Mouse (Mus musculus): ENCODE results near the gene Kctd2. TPM values are rescaled to one million over a fixed set of nuclear protein-coding genes. Genes with fewer than 3 reads are reported as not detected.
"Not testable (repeated sequence)": the region's sequence is repeated elsewhere in the genome, so short reads cannot be mapped to it uniquely, and the experiment has no call there.

Kctd2 gene
- total RNA-seq, 2 experiments from 2014 or later, result 27.0 to 28.0 TPM

GRCm38 (mm10) chr11:115433342-115433741 is 13.4 kb downstream of the Kctd2 start:
- intact Hi-C loops (cut with DNase I), result no loop called here
- DNase-seq (ENCODE audit: low spot score), result no peak

GRCm38 (mm10) chr11:115435596-115436337 is 15.8 kb downstream of the Kctd2 start:
- no peak for DNase-seq (ENCODE audit: low spot score)
- intact Hi-C loops (cut with DNase I), result no loop called here

- DNase-seq (ENCODE audit: low spot score), result no peak
- intact Hi-C loops (cut with DNase I), result no loop called here
Observed at GRCm38 (mm10) chr11:115437571-115438122, 17.7 kb downstream of the Kctd2 start.

GRCm38 (mm10) chr11:115439326-115439725 is 19.4 kb downstream of the Kctd2 start:
- no peak for DNase-seq (ENCODE audit: low spot score)
- intact Hi-C loops (cut with DNase I), result no loop called here

GRCm38 (mm10) chr11:115439906-115440595 is 20.1 kb downstream of the Kctd2 start, which contains the start of gene Trim80:
Trim80 (plus strand) TSS chr11:115440545.
- DNase-seq (ENCODE audit: low spot score), result no peak
- intact Hi-C loops (cut with DNase I), result no loop called here

GRCm38 (mm10) chr11:115441417-115441816 is 21.5 kb downstream of the Kctd2 start:
- DNase-seq (ENCODE audit: low spot score), result no peak
- intact Hi-C loops (cut with DNase I), result no loop called here

GRCm38 (mm10) chr11:115446906-115447305 is 27.0 kb downstream of the Kctd2 start:
- DNase-seq (ENCODE audit: low spot score), result no peak
- intact Hi-C loops (cut with DNase I), result no loop called here

GRCm38 (mm10) chr11:115447321-115447885 is 27.5 kb downstream of the Kctd2 start:
- intact Hi-C loops (cut with DNase I), result no loop called here
- DNase-seq (ENCODE audit: low spot score), result no peak

- intact Hi-C loops (cut with DNase I), result no loop called here
- no peak for DNase-seq (ENCODE audit: low spot score)
Observed at GRCm38 (mm10) chr11:115448075-115448474, 28.1 kb downstream of the Kctd2 start.

GRCm38 (mm10) chr11:115448998-115449397 is 29.1 kb downstream of the Kctd2 start:
- DNase-seq (ENCODE audit: low spot score), result no peak

GRCm38 (mm10) chr11:115450176-115450575 is 30.2 kb downstream of the Kctd2 start:
- intact Hi-C loops (cut with DNase I), result no loop called here
- no peak for DNase-seq (ENCODE audit: low spot score)

More at GRCm38 (mm10) chr11:115448998-115449397, 29.1 kb downstream of the Kctd2 start:
- intact Hi-C loops (cut with DNase I), result no loop called here

- DNase-seq (ENCODE audit: low spot score), result no peak
- intact Hi-C loops (cut with DNase I), result no loop called here
Observed at GRCm38 (mm10) chr11:115451781-115452241, 31.9 kb downstream of the Kctd2 start.

GRCm38 (mm10) chr11:115452281-115452860 is 32.4 kb downstream of the Kctd2 start:
- intact Hi-C loops (cut with DNase I), result no loop called here
- DNase-seq (ENCODE audit: low spot score), result no peak

- intact Hi-C loops (cut with DNase I), result no loop called here
- DNase-seq (ENCODE audit: low spot score), result no peak
Observed at GRCm38 (mm10) chr11:115453306-115453705, 33.4 kb downstream of the Kctd2 start.

- intact Hi-C loops (cut with DNase I); DNase-seq (ENCODE audit: low spot score): not testable (repeated sequence)
Observed at GRCm38 (mm10) chr11:115454822-115455221, 34.9 kb downstream of the Kctd2 start.

- DNase-seq (ENCODE audit: low spot score), result no peak
- intact Hi-C loops (cut with DNase I), result no loop called here
Observed at GRCm38 (mm10) chr11:115455619-115456018, 35.7 kb downstream of the Kctd2 start.

GRCm38 (mm10) chr11:115456182-115456581 is 36.3 kb downstream of the Kctd2 start:
- intact Hi-C loops (cut with DNase I), result no loop called here
- DNase-seq (ENCODE audit: low spot score), result no peak

- DNase-seq (ENCODE audit: low spot score), result no peak
- intact Hi-C loops (cut with DNase I), result no loop called here
Observed at GRCm38 (mm10) chr11:115457405-115457804, 37.5 kb downstream of the Kctd2 start.

- no peak for DNase-seq (ENCODE audit: low spot score)
- intact Hi-C loops (cut with DNase I), result no loop called here
Observed at GRCm38 (mm10) chr11:115460976-115461375, 41.0 kb downstream of the Kctd2 start.

- intact Hi-C loops (cut with DNase I), result no loop called here
Observed at GRCm38 (mm10) chr11:115461846-115462242, 41.9 kb downstream of the Kctd2 start.

More at GRCm38 (mm10) chr11:115461846-115462242, 41.9 kb downstream of the Kctd2 start:
- DNase-seq (ENCODE audit: low spot score), result no peak

Measured in heart, postnatal 25 days (tissue).